Mouse (Mus musculus): ENCODE measurements around the gene Lin7a. TPM values are rescaled to one million over a fixed set of nuclear protein-coding genes. Genes with fewer than 3 reads are reported as not detected.

Lin7a gene
- polyA plus RNA-seq, 1 experiment, result not detected

GRCm38 (mm10) chr10:107316100-107316499 is 44.6 kb downstream of the Lin7a start:
- Histone ChIP-seq H3K4me1 (ENCODE audit: control insufficient read depth) (no peaks in the 10 kb centered on the region), H3K9me3 (ENCODE audit: control insufficient read depth, low read length) (peaks cover 10% of the 10 kb centered on the region), H3K36me3 (ENCODE audit: control insufficient read depth) (no peaks in the 10 kb centered on the region), H3K4me3 (replicated peaks) (no peak overlapping the region), H3K27me3 (ENCODE audit: control insufficient read depth) (no peaks in the 10 kb centered on the region)
- no peak for TF ChIP-seq GATA1 (IDR thresholded peaks at IDR 0.05; ENCODE audit: low read length)
- TF ChIP-seq TAL1 (IDR thresholded peaks at IDR 0.05; ENCODE audit: low read length), result no peak

- Histone ChIP-seq H3K4me3 (replicated peaks) (no peak overlapping the region), H3K36me3 (ENCODE audit: control insufficient read depth) (no peaks in the 10 kb centered on the region), H3K4me1 (ENCODE audit: control insufficient read depth) (no peaks in the 10 kb centered on the region), H3K9me3 (ENCODE audit: control insufficient read depth, low read length) (peaks cover 8% of the 10 kb centered on the region), H3K27me3 (ENCODE audit: control insufficient read depth) (no peaks in the 10 kb centered on the region)
- TF ChIP-seq TAL1 (IDR thresholded peaks at IDR 0.05; ENCODE audit: low read length) (no peak), GATA1 (IDR thresholded peaks at IDR 0.05; ENCODE audit: low read length) (no peak)
These were observed 48.2 kb downstream of the Lin7a start for GRCm38 (mm10) chr10:107319648-107320047.

GRCm38 (mm10) chr10:107323865-107324264 is 52.4 kb downstream of the Lin7a start:
- Histone ChIP-seq H3K27me3 (ENCODE audit: control insufficient read depth) (no peaks in the 10 kb centered on the region), H3K4me1 (ENCODE audit: control insufficient read depth) (no peaks in the 10 kb centered on the region), H3K4me3 (replicated peaks) (no peak overlapping the region), H3K36me3 (ENCODE audit: control insufficient read depth) (no peaks in the 10 kb centered on the region), H3K9me3 (ENCODE audit: control insufficient read depth, low read length) (peaks cover 8% of the 10 kb centered on the region)
- no peak for TF ChIP-seq GATA1 (IDR thresholded peaks at IDR 0.05; ENCODE audit: low read length)
- TF ChIP-seq TAL1 (IDR thresholded peaks at IDR 0.05; ENCODE audit: low read length), result no peak

- no peak for TF ChIP-seq GATA1 (IDR thresholded peaks at IDR 0.05; ENCODE audit: low read length)
- TF ChIP-seq TAL1 (IDR thresholded peaks at IDR 0.05; ENCODE audit: low read length), result no peak
- H3K27me3 ChIP-seq (ENCODE audit: control insufficient read depth), result no peaks in the 10 kb centered on the region
- H3K36me3 ChIP-seq (ENCODE audit: control insufficient read depth), result no peaks in the 10 kb centered on the region
- peaks cover 4% of the 10 kb centered on the region for H3K9me3 ChIP-seq (ENCODE audit: control insufficient read depth, low read length)
- no peaks in the 10 kb centered on the region for H3K4me1 ChIP-seq (ENCODE audit: control insufficient read depth)
- no peak overlapping the region for H3K4me3 ChIP-seq (replicated peaks)
These were observed 54.1 kb downstream of the Lin7a start for GRCm38 (mm10) chr10:107325558-107325957.

- no peak overlapping the region for H3K4me3 ChIP-seq (replicated peaks)
- TF ChIP-seq TAL1 (IDR thresholded peaks at IDR 0.05; ENCODE audit: low read length), result no peak
- TF ChIP-seq GATA1 (IDR thresholded peaks at IDR 0.05; ENCODE audit: low read length), result no peak
- no peaks in the 10 kb centered on the region for H3K27me3 ChIP-seq (ENCODE audit: control insufficient read depth)
- H3K9me3 ChIP-seq (ENCODE audit: control insufficient read depth, low read length), result no peaks in the 10 kb centered on the region
- H3K36me3 ChIP-seq (ENCODE audit: control insufficient read depth), result no peaks in the 10 kb centered on the region
- H3K4me1 ChIP-seq (ENCODE audit: control insufficient read depth), result no peaks in the 10 kb centered on the region
These were observed 68.0 kb downstream of the Lin7a start for GRCm38 (mm10) chr10:107339524-107339923.

GRCm38 (mm10) chr10:107341151-107341550 is 69.7 kb downstream of the Lin7a start:
- Histone ChIP-seq H3K4me1 (ENCODE audit: control insufficient read depth) (no peaks in the 10 kb centered on the region), H3K36me3 (ENCODE audit: control insufficient read depth) (no peaks in the 10 kb centered on the region), H3K27me3 (ENCODE audit: control insufficient read depth) (no peaks in the 10 kb centered on the region), H3K9me3 (ENCODE audit: control insufficient read depth, low read length) (no peaks in the 10 kb centered on the region), H3K4me3 (replicated peaks) (no peak overlapping the region)
- no peak for TF ChIP-seq TAL1 (IDR thresholded peaks at IDR 0.05; ENCODE audit: low read length)

GRCm38 (mm10) chr10:107344200-107344599 is 72.7 kb downstream of the Lin7a start:
- TF ChIP-seq TAL1 (IDR thresholded peaks at IDR 0.05; ENCODE audit: low read length) (no peak), GATA1 (IDR thresholded peaks at IDR 0.05; ENCODE audit: low read length) (no peak)
- no peaks in the 10 kb centered on the region for H3K27me3 ChIP-seq (ENCODE audit: control insufficient read depth)
- no peaks in the 10 kb centered on the region for H3K9me3 ChIP-seq (ENCODE audit: control insufficient read depth, low read length)
- H3K4me1 ChIP-seq (ENCODE audit: control insufficient read depth), result no peaks in the 10 kb centered on the region
- H3K36me3 ChIP-seq (ENCODE audit: control insufficient read depth), result no peaks in the 10 kb centered on the region
- H3K4me3 ChIP-seq (replicated peaks), result no peak overlapping the region

- H3K36me3 ChIP-seq (ENCODE audit: control insufficient read depth), result no peaks in the 10 kb centered on the region
- H3K4me1 ChIP-seq (ENCODE audit: control insufficient read depth), result no peaks in the 10 kb centered on the region
- no peak for TF ChIP-seq TAL1 (IDR thresholded peaks at IDR 0.05; ENCODE audit: low read length)
- TF ChIP-seq GATA1 (IDR thresholded peaks at IDR 0.05; ENCODE audit: low read length), result no peak
- no peak overlapping the region for H3K4me3 ChIP-seq (replicated peaks)
- no peaks in the 10 kb centered on the region for H3K9me3 ChIP-seq (ENCODE audit: control insufficient read depth, low read length)
- no peaks in the 10 kb centered on the region for H3K27me3 ChIP-seq (ENCODE audit: control insufficient read depth)
These were observed 76.4 kb downstream of the Lin7a start for GRCm38 (mm10) chr10:107347842-107348241.

- H3K4me3 ChIP-seq (replicated peaks), result no peak overlapping the region
- H3K9me3 ChIP-seq (ENCODE audit: control insufficient read depth, low read length), result peaks cover 2% of the 10 kb centered on the region; the same call in 1 of the 2 replicates
- no peaks in the 10 kb centered on the region for H3K27me3 ChIP-seq (ENCODE audit: control insufficient read depth)
- H3K4me1 ChIP-seq (ENCODE audit: control insufficient read depth), result no peaks in the 10 kb centered on the region
- no peaks in the 10 kb centered on the region for H3K36me3 ChIP-seq (ENCODE audit: control insufficient read depth)
- TF ChIP-seq GATA1 (IDR thresholded peaks at IDR 0.05; ENCODE audit: low read length), result no peak
- no peak for TF ChIP-seq TAL1 (IDR thresholded peaks at IDR 0.05; ENCODE audit: low read length)
These were observed 80.4 kb downstream of the Lin7a start for GRCm38 (mm10) chr10:107351696-107352485.

All from erythroblast, embryonic 14.5 days (primary cell).